Mouse (Mus musculus): ENCODE measurements around the gene Rpl31. TPM values are rescaled to one million over a fixed set of nuclear protein-coding genes. Genes with fewer than 3 reads are reported as not detected.
A peak's percentile ranks its signal among the peaks of the same experiment; 100 is the strongest.

Gene Rpl31
- polyA plus RNA-seq, 1 experiment from 2014 or later = 525 TPM

DNA sequence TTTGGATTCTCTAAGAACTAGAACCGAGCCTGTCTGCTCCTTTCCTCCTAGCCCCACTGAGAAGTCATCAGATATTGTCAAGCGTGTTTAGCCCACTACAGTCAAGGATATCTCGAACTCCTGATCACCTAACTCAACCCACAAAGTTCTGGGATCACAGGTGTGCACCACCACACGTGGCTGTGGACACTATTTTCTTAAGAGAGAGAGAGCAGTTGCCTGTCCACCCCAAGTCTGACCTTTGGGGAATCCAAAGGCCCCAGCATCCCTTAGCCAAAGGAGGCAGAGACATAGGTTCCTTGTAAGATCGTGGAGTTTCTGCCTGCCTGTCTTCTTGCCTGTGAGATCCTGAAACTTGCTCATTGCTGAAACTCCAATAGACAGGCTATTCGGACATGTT, 597 bp upstream of the Rpl31 start:
- ATAC-seq (ENCODE audit: insufficient number of reproducible peaks, low FRiP score, low TSS enrichment, low read depth) = no peak
- peaks cover 27% of the 10 kb centered on the region for H3K36me3 ChIP-seq
- H3K4me3 ChIP-seq (replicated peaks) = peak overlapping the region; percentile 81
- peak overlapping the region; percentile 23; the same call in 1 of the 2 replicates for H3K9ac ChIP-seq
- peaks cover 2% of the 10 kb centered on the region; the same call in 1 of the 2 replicates for H3K27me3 ChIP-seq
- peaks cover 18% of the 10 kb centered on the region for H3K4me1 ChIP-seq
- peak overlapping the region; percentile 59 for H3K4me2 ChIP-seq (replicated peaks)
- peak overlapping the region; percentile 82 for H3K27ac ChIP-seq (replicated peaks)
- H3K9me3 ChIP-seq (replicated peaks) = no peaks in the 10 kb centered on the region
- 23% methylated on average over 6 of the region's 6 CpGs for WGBS

GRCm38 (mm10) chr1:39368267-39368841, 712 bp downstream of the Rpl31 start:
- peak overlapping the region; percentile 91 for H3K9ac ChIP-seq
- H3K27ac ChIP-seq (replicated peaks) = peak overlapping the region; percentile 95
- H3K36me3 ChIP-seq = peaks cover 40% of the 10 kb centered on the region
- WGBS = under 1% methylated on average over 34 of the region's 34 CpGs
- H3K27me3 ChIP-seq = no peaks in the 10 kb centered on the region
- H3K4me2 ChIP-seq (replicated peaks) = peak overlapping the region; percentile 72
- no peaks in the 10 kb centered on the region for H3K9me3 ChIP-seq (replicated peaks)
- H3K4me3 ChIP-seq (replicated peaks) = peak overlapping the region; percentile 81
- ATAC-seq (ENCODE audit: insufficient number of reproducible peaks, low FRiP score, low TSS enrichment, low read depth) = no peak
- H3K4me1 ChIP-seq = peaks cover 18% of the 10 kb centered on the region

DNA sequence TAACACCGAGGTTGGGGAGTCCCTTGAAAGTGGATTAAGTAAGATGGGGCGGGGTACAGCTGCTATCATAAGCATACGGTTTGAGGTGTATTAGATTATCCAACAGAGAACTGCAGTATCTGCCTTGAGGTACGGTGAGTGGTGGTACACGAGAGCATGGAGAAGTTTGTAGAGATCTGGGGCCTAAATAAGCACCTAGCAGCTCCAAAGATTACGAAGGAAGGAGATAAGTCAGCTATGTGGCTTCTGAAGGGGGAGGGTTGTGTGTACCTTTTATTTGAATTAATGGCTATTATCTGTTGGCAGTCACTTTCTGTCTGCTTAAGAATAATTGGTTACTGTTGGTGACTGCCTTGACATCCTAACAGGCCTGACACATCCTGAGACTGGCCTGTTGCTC, 2.8 kb downstream of the Rpl31 start:
- no peak overlapping the region for H3K4me2 ChIP-seq (replicated peaks)
- H3K27me3 ChIP-seq = no peaks in the 10 kb centered on the region
- H3K9ac ChIP-seq = no peak overlapping the region
- H3K36me3 ChIP-seq = peaks cover 47% of the 10 kb centered on the region
- H3K4me1 ChIP-seq = peaks cover 18% of the 10 kb centered on the region
- H3K9me3 ChIP-seq (replicated peaks) = no peaks in the 10 kb centered on the region
- H3K4me3 ChIP-seq (replicated peaks) = no peak overlapping the region
- WGBS = 85% methylated on average over 6 of the region's 6 CpGs
- no peak overlapping the region for H3K27ac ChIP-seq (replicated peaks)
- no peak for ATAC-seq (ENCODE audit: insufficient number of reproducible peaks, low FRiP score, low TSS enrichment, low read depth)

DNA sequence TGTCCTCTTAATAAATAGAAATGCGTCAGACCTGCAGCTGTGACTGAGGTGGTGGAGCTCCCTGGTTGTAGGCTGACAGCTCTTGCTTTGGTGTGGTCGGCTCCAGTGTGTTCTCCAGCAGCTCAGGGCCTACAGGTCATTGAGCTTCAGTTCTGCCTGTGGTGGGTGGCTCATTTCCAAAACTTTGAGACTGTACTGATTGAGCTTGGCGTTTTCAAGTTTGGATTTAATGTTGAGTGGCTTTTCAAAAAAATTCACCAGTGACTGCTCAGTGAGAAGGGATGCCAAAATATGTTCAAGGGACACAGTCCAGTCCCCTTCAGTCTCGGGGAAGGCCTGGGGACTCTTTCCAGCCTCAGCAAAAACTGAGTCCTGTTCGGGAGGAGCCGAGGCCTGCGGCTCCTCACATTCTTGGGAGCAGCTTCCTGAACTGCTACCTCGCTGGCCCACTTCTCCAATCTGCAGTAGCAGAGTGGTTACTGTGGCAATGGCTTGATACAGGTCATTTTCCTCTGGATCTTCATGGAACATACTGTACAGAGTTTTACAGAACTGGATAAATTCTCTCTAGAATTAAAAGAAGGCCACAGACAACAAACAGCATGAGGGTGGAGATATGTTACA, 4.7 kb downstream of the Rpl31 start:
- 74% methylated on average over 8 of the region's 8 CpGs for WGBS
- Histone ChIP-seq H3K36me3 (peaks cover 47% of the 10 kb centered on the region), H3K27ac (replicated peaks) (no peak overlapping the region), H3K4me2 (replicated peaks) (no peak overlapping the region), H3K9ac (no peak overlapping the region), H3K27me3 (no peaks in the 10 kb centered on the region), H3K9me3 (replicated peaks) (no peaks in the 10 kb centered on the region), H3K4me3 (replicated peaks) (no peak overlapping the region), H3K4me1 (peaks cover 10% of the 10 kb centered on the region)
- ATAC-seq (ENCODE audit: insufficient number of reproducible peaks, low FRiP score, low TSS enrichment, low read depth) = no peak

DNA sequence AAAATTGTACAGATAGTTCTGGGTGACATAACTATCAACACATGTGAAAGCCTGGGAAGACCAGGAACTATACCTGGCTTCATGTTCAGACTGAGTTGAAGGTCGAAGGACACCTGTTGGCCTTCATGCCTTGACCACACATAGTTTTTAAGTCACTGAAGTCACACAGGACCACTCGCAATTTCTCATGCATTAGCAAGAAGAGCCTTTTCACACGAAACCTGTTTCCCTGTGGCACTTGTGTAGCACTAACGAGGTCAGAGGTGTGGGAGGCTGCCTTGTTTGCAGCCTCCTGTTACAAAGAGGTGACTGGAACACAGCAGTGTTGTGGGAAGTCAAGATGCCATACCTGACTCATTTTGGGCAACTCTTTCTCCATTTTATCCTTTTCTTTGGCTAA, 5.7 kb downstream of the Rpl31 start:
- WGBS = 71% methylated on average over 4 of the region's 4 CpGs
- no peaks in the 10 kb centered on the region for H3K9me3 ChIP-seq (replicated peaks)
- H3K36me3 ChIP-seq = peaks cover 47% of the 10 kb centered on the region
- no peak for ATAC-seq (ENCODE audit: insufficient number of reproducible peaks, low FRiP score, low TSS enrichment, low read depth)
- H3K4me1 ChIP-seq = peaks cover 10% of the 10 kb centered on the region
- H3K4me3 ChIP-seq (replicated peaks) = no peak overlapping the region
- H3K27me3 ChIP-seq = no peaks in the 10 kb centered on the region
- no peak overlapping the region for H3K9ac ChIP-seq
- H3K4me2 ChIP-seq (replicated peaks) = no peak overlapping the region
- H3K27ac ChIP-seq (replicated peaks) = no peak overlapping the region

- H3K27ac ChIP-seq (replicated peaks) = no peak overlapping the region
- no peaks in the 10 kb centered on the region for H3K9me3 ChIP-seq (replicated peaks)
- H3K4me2 ChIP-seq (replicated peaks) = no peak overlapping the region
- H3K4me1 ChIP-seq = peaks cover 3% of the 10 kb centered on the region
- 89% methylated on average over 5 of the region's 5 CpGs for WGBS
- no peaks in the 10 kb centered on the region for H3K27me3 ChIP-seq
- no peak for ATAC-seq (ENCODE audit: insufficient number of reproducible peaks, low FRiP score, low TSS enrichment, low read depth)
- H3K9ac ChIP-seq = no peak overlapping the region
- H3K4me3 ChIP-seq (replicated peaks) = no peak overlapping the region
- peaks cover 47% of the 10 kb centered on the region for H3K36me3 ChIP-seq
These were observed 6.7 kb downstream of the Rpl31 start for GRCm38 (mm10) chr1:39374231-39374809.

DNA sequence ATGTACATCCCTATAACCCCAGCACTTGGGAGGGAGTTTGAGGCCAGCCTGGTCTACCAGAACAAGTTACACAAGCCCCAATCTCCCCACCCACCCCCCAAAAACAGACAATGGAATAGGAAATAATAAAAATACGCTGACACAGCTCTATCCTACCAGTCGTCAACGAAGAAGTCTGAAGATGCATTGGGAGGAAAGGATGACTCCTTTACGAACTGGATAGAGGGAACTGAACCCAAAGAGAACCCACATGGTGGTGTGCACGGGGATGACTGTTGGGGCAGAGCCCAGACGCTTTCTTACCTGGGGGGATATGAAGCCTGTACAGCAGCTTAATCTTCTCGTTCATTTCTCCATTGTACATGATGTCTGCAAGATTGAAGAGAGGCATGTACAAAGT, 8.5 kb downstream of the Rpl31 start:
- H3K36me3 ChIP-seq = peaks cover 29% of the 10 kb centered on the region
- no peak overlapping the region for H3K9ac ChIP-seq
- H3K4me1 ChIP-seq = no peaks in the 10 kb centered on the region
- no peak overlapping the region for H3K4me3 ChIP-seq (replicated peaks)
- ATAC-seq (ENCODE audit: insufficient number of reproducible peaks, low FRiP score, low TSS enrichment, low read depth) = no peak
- no peaks in the 10 kb centered on the region for H3K27me3 ChIP-seq
- no peaks in the 10 kb centered on the region for H3K9me3 ChIP-seq (replicated peaks)
- WGBS = 69% methylated on average over 7 of the region's 7 CpGs
- H3K4me2 ChIP-seq (replicated peaks) = no peak overlapping the region
- no peak overlapping the region for H3K27ac ChIP-seq (replicated peaks)

DNA sequence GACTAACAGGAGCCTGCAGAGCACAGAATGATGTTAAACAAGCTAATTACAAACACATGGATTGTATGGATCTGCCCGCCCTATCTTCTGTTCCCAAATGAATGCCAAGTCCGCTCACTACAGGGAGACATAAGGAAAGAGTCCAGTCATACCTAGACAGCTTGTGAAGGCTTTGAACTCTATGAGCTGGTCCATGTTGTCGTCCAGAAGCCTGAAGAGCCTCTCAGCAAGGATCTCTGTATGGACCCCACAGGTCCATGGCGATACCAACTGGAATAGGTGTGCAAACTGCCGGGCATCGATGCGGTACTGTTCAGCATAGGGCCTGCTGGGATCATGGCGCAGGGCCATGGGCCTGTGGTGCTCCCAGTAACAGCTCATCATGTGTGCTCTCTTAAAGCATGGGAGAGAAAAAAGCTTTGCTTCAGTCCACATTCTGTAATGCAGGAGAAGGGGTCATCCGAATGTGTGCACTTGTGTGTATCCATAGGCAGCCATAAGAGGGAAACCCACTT, 9.1 kb downstream of the Rpl31 start:
- 90% methylated on average over 9 of the region's 9 CpGs for WGBS

GRCm38 (mm10) chr1:39378540-39378939, 10.9 kb downstream of the Rpl31 start:
- WGBS = 83% methylated on average over 1 of the region's 1 CpGs
- H3K9me3 ChIP-seq (replicated peaks) = no peaks in the 10 kb centered on the region

More for the DNA sequence above, 9.1 kb downstream of the Rpl31 start:
- ATAC-seq (ENCODE audit: insufficient number of reproducible peaks, low FRiP score, low TSS enrichment, low read depth) = no peak
- H3K27me3 ChIP-seq = no peaks in the 10 kb centered on the region
- peaks cover 23% of the 10 kb centered on the region for H3K36me3 ChIP-seq
- H3K9me3 ChIP-seq (replicated peaks) = no peaks in the 10 kb centered on the region
- no peak overlapping the region for H3K9ac ChIP-seq
- H3K27ac ChIP-seq (replicated peaks) = no peak overlapping the region
- no peak overlapping the region for H3K4me3 ChIP-seq (replicated peaks)
- H3K4me2 ChIP-seq (replicated peaks) = no peak overlapping the region
- no peaks in the 10 kb centered on the region for H3K4me1 ChIP-seq

DNA sequence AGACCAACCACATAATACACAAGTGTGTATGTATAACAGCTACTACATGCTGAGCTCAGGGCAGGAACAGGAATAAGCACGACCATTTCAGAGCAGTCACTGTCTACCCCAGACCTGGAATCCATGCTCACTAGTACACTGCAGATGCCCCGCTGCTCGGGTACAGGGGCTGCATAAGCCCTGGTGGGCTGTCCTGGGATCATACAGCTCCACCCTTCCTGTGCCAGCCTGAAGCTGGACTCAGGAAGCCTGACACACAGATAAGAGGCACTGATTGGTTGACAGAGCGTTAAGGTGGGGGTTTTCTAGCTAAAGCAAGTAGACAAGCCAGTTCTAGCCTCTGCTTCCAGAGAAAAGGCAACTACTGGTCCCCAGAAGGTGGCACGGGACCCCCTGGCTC, 11.4 kb downstream of the Rpl31 start:
- Histone ChIP-seq H3K9me3 (replicated peaks) (no peaks in the 10 kb centered on the region), H3K27me3 (no peaks in the 10 kb centered on the region), H3K27ac (replicated peaks) (no peak overlapping the region), H3K36me3 (peaks cover under 1% of the 10 kb centered on the region; the same call in 1 of the 2 replicates), H3K4me3 (replicated peaks) (no peak overlapping the region), H3K4me2 (replicated peaks) (no peak overlapping the region), H3K4me1 (no peaks in the 10 kb centered on the region), H3K9ac (no peak overlapping the region)
- ATAC-seq (ENCODE audit: insufficient number of reproducible peaks, low FRiP score, low TSS enrichment, low read depth) = no peak
- whole genome bisulfite sequencing = 71% methylated on average over 5 of the region's 5 CpGs

More at GRCm38 (mm10) chr1:39378540-39378939, 10.9 kb downstream of the Rpl31 start:
- Histone ChIP-seq H3K36me3 (peaks cover 5% of the 10 kb centered on the region), H3K27ac (replicated peaks) (no peak overlapping the region), H3K4me3 (replicated peaks) (no peak overlapping the region), H3K4me1 (no peaks in the 10 kb centered on the region), H3K4me2 (replicated peaks) (no peak overlapping the region), H3K27me3 (no peaks in the 10 kb centered on the region), H3K9ac (no peak overlapping the region)
- no peak for ATAC-seq (ENCODE audit: insufficient number of reproducible peaks, low FRiP score, low TSS enrichment, low read depth)

- 83% methylated on average over 9 of the region's 9 CpGs for WGBS
- H3K27me3 ChIP-seq = no peaks in the 10 kb centered on the region
- H3K9ac ChIP-seq = no peak overlapping the region
- no peak overlapping the region for H3K27ac ChIP-seq (replicated peaks)
- H3K4me1 ChIP-seq = no peaks in the 10 kb centered on the region
- H3K36me3 ChIP-seq = no peaks in the 10 kb centered on the region
- ATAC-seq (ENCODE audit: insufficient number of reproducible peaks, low FRiP score, low TSS enrichment, low read depth) = no peak
- no peaks in the 10 kb centered on the region for H3K9me3 ChIP-seq (replicated peaks)
- H3K4me3 ChIP-seq (replicated peaks) = no peak overlapping the region
- H3K4me2 ChIP-seq (replicated peaks) = no peak overlapping the region
These were observed 13.4 kb downstream of the Rpl31 start for GRCm38 (mm10) chr1:39381017-39381416.
